Mouse (Mus musculus) cortical plate, adult 2 months (tissue): ENCODE results near the gene Ipcef1.

ENCODE experiments used
- CTCF ChIP-seq: fragments of 200-500 bp; IDR thresholded peaks from 2 replicates; pipeline ENCODE4 v1.5.1; 2011; ENCODE audit warnings: mild to moderate bottlenecking, control low read depth, low read length; ENCODE audit not compliant: insufficient read depth; ENCODE audit errors: extremely low read depth
- POLR2A ChIP-seq: fragments of 200-500 bp; IDR thresholded peaks from 2 replicates; pipeline ENCODE4 v1.6.1; 2011; ENCODE audit warnings: mild to moderate bottlenecking, low read length, control low read depth; ENCODE audit not compliant: insufficient read depth; ENCODE audit errors: extremely low read depth

DNA sequence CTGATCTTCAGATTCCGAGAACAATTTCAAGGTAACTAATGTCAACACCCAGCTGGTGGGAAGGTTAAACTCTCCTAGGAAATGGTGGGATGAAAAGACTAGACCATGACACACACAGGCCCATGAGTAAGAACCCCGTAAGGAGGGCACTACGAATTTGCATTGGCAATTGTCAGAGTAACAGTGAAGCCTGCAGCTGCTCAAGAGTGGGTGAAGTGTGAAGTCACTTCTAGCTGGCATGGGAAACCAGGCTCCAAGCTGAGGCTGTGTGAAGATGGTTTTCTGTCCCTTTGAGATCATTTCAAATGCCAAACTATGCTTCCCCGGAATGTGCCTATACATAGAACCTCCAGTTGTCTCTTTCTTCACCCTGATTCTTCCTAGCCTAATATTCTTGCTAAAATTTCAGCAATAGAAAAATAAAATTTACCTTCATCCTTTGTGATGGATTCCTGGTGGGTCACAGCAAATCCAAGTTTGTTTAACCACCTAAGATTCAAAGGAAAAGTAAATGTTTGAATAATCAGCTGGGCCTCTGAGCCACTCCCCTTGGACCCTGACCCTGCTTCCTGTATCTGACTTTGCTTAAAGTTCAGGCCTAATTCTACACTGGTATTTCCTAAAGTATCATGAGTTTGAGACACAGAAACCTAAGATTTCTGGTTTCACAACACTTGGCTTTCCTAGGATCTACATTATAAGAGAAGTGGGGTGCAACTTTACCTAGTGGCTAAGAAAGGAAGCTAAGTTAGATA is 115.4 kb downstream of the Ipcef1 start:
- no peak for TF ChIP-seq CTCF
- no peak for TF ChIP-seq POLR2A
